Mouse (Mus musculus): ENCODE data around the gene Wfdc17.

- no peak for TF ChIP-seq CTCF (conservative IDR thresholded peaks at IDR 0.05; ENCODE audit: low read length)
- TF ChIP-seq POU5F1 (IDR thresholded peaks at IDR 0.05; ENCODE audit: borderline replicate concordance, low read length): no peak
Measured at GRCm38 (mm10) chr11:83708715-83709114, 4.9 kb downstream of the Wfdc17 start, which contains the start of gene Wfdc18.

Measured in E14TG2a.4 (cell line).